Mouse (Mus musculus) ES-Bruce4 (cell line): ENCODE measurements around the gene Sv2a. TPM values are rescaled to one million over a fixed set of nuclear protein-coding genes. Genes with fewer than 3 reads are reported as not detected.

Source experiments
- H3K27ac ChIP-seq: 2 replicates; pipeline ENCODE4 v1.5.1; 2012; ENCODE audit warnings: low read length, inconsistent platforms; ENCODE audit not compliant: insufficient read depth
- H3K27me3 ChIP-seq: 2 replicates; pipeline ENCODE4 v1.6.1; 2012; ENCODE audit warnings: mild to moderate bottlenecking, low read length, inconsistent platforms; ENCODE audit not compliant: control insufficient read depth, poor library complexity, insufficient read depth, severe bottlenecking
- H3K36me3 ChIP-seq: 2 replicates; pipeline ENCODE4 v1.6.1; 2012; ENCODE audit warnings: inconsistent platforms, mild to moderate bottlenecking, low read length, moderate library complexity; ENCODE audit not compliant: control insufficient read depth, poor library complexity, insufficient read depth, severe bottlenecking
- H3K4me1 ChIP-seq: one replicate; pipeline ENCODE4 v1.8.1; 2011; ENCODE audit warnings: low read length; ENCODE audit not compliant: control insufficient read depth, insufficient read depth
- H3K4me3 ChIP-seq: 2 replicates; pipeline ENCODE4 v1.5.1; 2011; ENCODE audit warnings: low read depth, mild to moderate bottlenecking, low read length
- H3K9ac ChIP-seq: 2 replicates; pipeline ENCODE4 v1.6.1; 2012; ENCODE audit warnings: low read depth, mild to moderate bottlenecking, inconsistent platforms; ENCODE audit not compliant: poor library complexity, severe bottlenecking
- H3K9me3 ChIP-seq: replicated peaks from 2 replicates; pipeline ENCODE4 v1.6.1; 2012; ENCODE audit warnings: mild to moderate bottlenecking, low read length, inconsistent platforms; ENCODE audit not compliant: control insufficient read depth, poor library complexity, insufficient read depth, severe bottlenecking
- CTCF ChIP-seq: IDR thresholded peaks from one replicate; pipeline ENCODE4 v1.8.1; 2011; ENCODE audit warnings: low read depth, low read length
- EP300 ChIP-seq: IDR thresholded peaks from 2 replicates; pipeline ENCODE4 v1.6.1; 2011; ENCODE audit warnings: low read depth, low read length; ENCODE audit not compliant: insufficient read depth
- POLR2A ChIP-seq: IDR thresholded peaks from one replicate; pipeline ENCODE4 v1.8.1; 2011; ENCODE audit warnings: low read length; ENCODE audit not compliant: insufficient read depth
- polyA plus RNA-seq: library from polyadenylated mRNA; stranded (reverse); fragments of >200 nt; gene quantifications from 2 replicates; pipeline ENCODE4 v1.2.4, GENCODE M21; 2011; ENCODE audit warnings: low read depth; ENCODE audit not compliant: missing spikeins, insufficient read depth, insufficient read length

The Sv2a gene
- polyA plus RNA-seq = 4.5 and 4.9 TPM in 2 replicates

- Histone ChIP-seq H3K36me3 (peaks cover 16% of the 10 kb centered on the region), H3K9ac (peak within 1 kb of the TSS; percentile 77), H3K27ac (no peak within 1 kb of the TSS), H3K9me3 (no peaks in the 10 kb centered on the region), H3K27me3 (no peaks in the 10 kb centered on the region), H3K4me3 (peak within 1 kb of the TSS; percentile 78), H3K4me1 (no peaks in the 10 kb centered on the region)
- no peak for TF ChIP-seq EP300
- no peak for TF ChIP-seq CTCF
- TF ChIP-seq POLR2A = no peak
Measured at GRCm38 (mm10) chr3:96180727-96181477, at the start of gene Sv2a. Gene Sv2a, plus strand, starts transcription at chr3:96181151.

- no peaks in the 10 kb centered on the region for H3K9me3 ChIP-seq
- H3K27me3 ChIP-seq = no peaks in the 10 kb centered on the region
- H3K9ac ChIP-seq = no peak overlapping the region
- TF ChIP-seq POLR2A = no peak
- no peak for TF ChIP-seq EP300
- no peak for TF ChIP-seq CTCF
- H3K27ac ChIP-seq = no peak overlapping the region
- H3K4me3 ChIP-seq = no peak overlapping the region
- H3K36me3 ChIP-seq = no peaks in the 10 kb centered on the region; the same call in 1 of the 2 replicates
- no peaks in the 10 kb centered on the region for H3K4me1 ChIP-seq
Measured at GRCm38 (mm10) chr3:96132478-96132877, 48.5 kb upstream of the Sv2a start.

GRCm38 (mm10) chr3:96133327-96133905 lies 47.5 kb upstream of the Sv2a start:
- no peaks in the 10 kb centered on the region for H3K4me1 ChIP-seq
- no peak overlapping the region for H3K4me3 ChIP-seq
- TF ChIP-seq CTCF (no peak), POLR2A (no peak), EP300 (no peak)
- no peaks in the 10 kb centered on the region for H3K9me3 ChIP-seq
- no peaks in the 10 kb centered on the region; the same call in 1 of the 2 replicates for H3K36me3 ChIP-seq
- H3K9ac ChIP-seq = no peak overlapping the region
- no peaks in the 10 kb centered on the region for H3K27me3 ChIP-seq
- no peak overlapping the region for H3K27ac ChIP-seq

- Histone ChIP-seq H3K27me3 (no peaks in the 10 kb centered on the region), H3K9me3 (no peaks in the 10 kb centered on the region), H3K4me1 (no peaks in the 10 kb centered on the region), H3K36me3 (no peaks in the 10 kb centered on the region; the same call in 1 of the 2 replicates), H3K4me3 (no peak overlapping the region), H3K27ac (no peak overlapping the region), H3K9ac (no peak overlapping the region)
- TF ChIP-seq POLR2A = no peak
- TF ChIP-seq EP300 = no peak
Measured at GRCm38 (mm10) chr3:96135011-96135410, 45.9 kb upstream of the Sv2a start.

- Histone ChIP-seq H3K27me3 (no peaks in the 10 kb centered on the region), H3K27ac (no peak overlapping the region), H3K36me3 (peaks cover 4% of the 10 kb centered on the region; the same call in 1 of the 2 replicates), H3K4me1 (no peaks in the 10 kb centered on the region), H3K4me3 (no peak overlapping the region), H3K9ac (no peak overlapping the region), H3K9me3 (no peaks in the 10 kb centered on the region)
- TF ChIP-seq POLR2A (no peak), CTCF (peak; percentile 11)
Measured at GRCm38 (mm10) chr3:96147950-96148349, 33.0 kb upstream of the Sv2a start.

GRCm38 (mm10) chr3:96151836-96152235 lies 29.1 kb upstream of the Sv2a start:
- no peak for TF ChIP-seq POLR2A
- TF ChIP-seq EP300 = no peak
- TF ChIP-seq CTCF = no peak
- Histone ChIP-seq H3K4me3 (no peak overlapping the region), H3K36me3 (peaks cover 9% of the 10 kb centered on the region), H3K9me3 (no peaks in the 10 kb centered on the region), H3K4me1 (no peaks in the 10 kb centered on the region), H3K27me3 (no peaks in the 10 kb centered on the region), H3K27ac (no peak overlapping the region), H3K9ac (no peak overlapping the region)
